Mouse (Mus musculus) lung, postnatal 0 days (tissue): ENCODE measurements at regions not wholly inside any gene's neighbourhood (a gene's known extent, or its start where the extent isn't known, plus 50 kb on each side); places are given as distances from the start of the nearest gene placed in this dataset.

Experiments
- ATAC-seq: fragments of 200-750 bp; cut with Nextera tagmentation; 2 replicates; pipeline ENCODE4 v1.8.0; 2017; ENCODE audit warnings: moderate library complexity
- DNase-seq: peaks from one replicate; pipeline ENCODE4 v3.0.0-alpha.2; 2016; ENCODE audit warnings: low spot score
- H3K27ac ChIP-seq: fragments of 300-500 bp; sonication (generic); 2 replicates; pipeline ENCODE4 v1.5.1; 2014; ENCODE audit warnings: antibody characterized with exemption, mild to moderate bottlenecking, low read length, mixed read lengths
- H3K27me3 ChIP-seq: fragments of 300-500 bp; sonication (generic); replicated peaks from 2 replicates; pipeline ENCODE4 v1.6.1; 2014; ENCODE audit warnings: low read length, mixed read lengths; ENCODE audit not compliant: insufficient read depth
- H3K36me3 ChIP-seq: fragments of 300-500 bp; sonication (generic); 2 replicates; pipeline ENCODE4 v1.6.1; 2014; ENCODE audit warnings: low read length, mixed read lengths; ENCODE audit not compliant: insufficient read depth
- H3K4me1 ChIP-seq: fragments of 300-500 bp; sonication (generic); 2 replicates; pipeline ENCODE4 v1.6.1; 2014; ENCODE audit warnings: antibody characterized with exemption, low read depth, low read length, mixed read lengths; ENCODE audit not compliant: insufficient read depth
- H3K4me2 ChIP-seq: fragments of 300-500 bp; sonication (generic); replicated peaks from 2 replicates; pipeline ENCODE4 v1.6.1; 2014; ENCODE audit warnings: low read depth, mild to moderate bottlenecking, low read length, moderate library complexity, mixed read lengths
- H3K4me3 ChIP-seq: fragments of 300-500 bp; sonication (generic); 2 replicates; pipeline ENCODE4 v1.5.1; 2014; ENCODE audit warnings: low read depth, low read length
- H3K9ac ChIP-seq: fragments of 300-500 bp; sonication (generic); replicated peaks from 2 replicates; pipeline ENCODE4 v1.6.1; 2014; ENCODE audit warnings: low read depth, mild to moderate bottlenecking
- H3K9me3 ChIP-seq: fragments of 300-500 bp; sonication (generic); 2 replicates; pipeline ENCODE4 v1.6.1; 2016; ENCODE audit warnings: low read length, mixed read lengths
- CTCF ChIP-seq: IDR thresholded peaks from 2 replicates; pipeline ENCODE4 v1.5.1; 2016; ENCODE audit warnings: antibody characterized with exemption, mild to moderate bottlenecking
- EP300 ChIP-seq: IDR thresholded peaks from 2 replicates; pipeline ENCODE4 v1.6.1; 2016; ENCODE audit warnings: antibody characterized with exemption, mild to moderate bottlenecking, control low read depth
- WGBS: fragments of 180-500 bp; shearing (Covaris S2); extraction: QIAGEN DNeasy Blood & Tissue Kit; methylation state at CpG from one replicate; pipeline ENCODE4 v1.1.7; 2014; 5-methylcytosine and 5-hydroxymethylcytosine counted together

GRCm38 (mm10) chr14:102699015-102699414, 283.4 kb downstream of the Kctd12 start:
- no peak overlapping the region for H3K27ac ChIP-seq
- ATAC-seq (no peak), DNase-seq (no peak)
- H3K27me3 ChIP-seq = no peaks in the 10 kb centered on the region
- H3K36me3 ChIP-seq = no peaks in the 10 kb centered on the region
- H3K4me1 ChIP-seq = no peaks in the 10 kb centered on the region
- H3K4me2 ChIP-seq = no peak overlapping the region
- H3K4me3 ChIP-seq = no peak overlapping the region
- TF ChIP-seq EP300 (no peak), CTCF (no peak)
- WGBS = 78% methylated on average over 3 of the region's 3 CpGs
- H3K9me3 ChIP-seq = no peaks in the 10 kb centered on the region
- H3K9ac ChIP-seq = no peak overlapping the region

- no peak for ATAC-seq
- WGBS = 44% methylated on average over 1 of the region's 1 CpGs
Observed at GRCm38 (mm10) chr14:102686791-102687190, 295.6 kb downstream of the Kctd12 start.

GRCm38 (mm10) chr14:102676582-102676981, 305.9 kb downstream of the Kctd12 start:
- ATAC-seq = no peak
- Histone ChIP-seq H3K4me3 (no peak overlapping the region), H3K4me2 (no peak overlapping the region), H3K4me1 (no peaks in the 10 kb centered on the region), H3K27me3 (no peaks in the 10 kb centered on the region), H3K9me3 (no peaks in the 10 kb centered on the region), H3K9ac (no peak overlapping the region), H3K27ac (no peak overlapping the region), H3K36me3 (no peaks in the 10 kb centered on the region)
- no peak for DNase-seq
- TF ChIP-seq CTCF (no peak), EP300 (no peak)
- 63% methylated on average over 5 of the region's 5 CpGs for WGBS

More at GRCm38 (mm10) chr14:102686791-102687190, 295.6 kb downstream of the Kctd12 start:
- no peak overlapping the region for H3K27ac ChIP-seq
- TF ChIP-seq CTCF = no peak
- TF ChIP-seq EP300 = no peak
- no peaks in the 10 kb centered on the region for H3K4me1 ChIP-seq
- DNase-seq = no peak
- no peak overlapping the region for H3K9ac ChIP-seq
- no peak overlapping the region for H3K4me3 ChIP-seq
- no peaks in the 10 kb centered on the region for H3K36me3 ChIP-seq
- H3K4me2 ChIP-seq = no peak overlapping the region
- no peaks in the 10 kb centered on the region for H3K27me3 ChIP-seq
- no peaks in the 10 kb centered on the region for H3K9me3 ChIP-seq

- no peak overlapping the region for H3K4me2 ChIP-seq
- TF ChIP-seq EP300 (no peak), CTCF (no peak)
- no peak overlapping the region for H3K9ac ChIP-seq
- H3K36me3 ChIP-seq = no peaks in the 10 kb centered on the region
- H3K27me3 ChIP-seq = no peaks in the 10 kb centered on the region
- H3K4me3 ChIP-seq = no peak overlapping the region
- no peak overlapping the region for H3K27ac ChIP-seq
- 78% methylated on average over 5 of the region's 5 CpGs for WGBS
- no peak for DNase-seq
- ATAC-seq = no peak
- H3K9me3 ChIP-seq = no peaks in the 10 kb centered on the region
- no peaks in the 10 kb centered on the region for H3K4me1 ChIP-seq
Observed at GRCm38 (mm10) chr14:102674635-102675034, 307.8 kb downstream of the Kctd12 start.

GRCm38 (mm10) chr14:102673724-102674123, 308.7 kb downstream of the Kctd12 start:
- Histone ChIP-seq H3K4me2 (no peak overlapping the region), H3K4me3 (no peak overlapping the region), H3K36me3 (no peaks in the 10 kb centered on the region), H3K27ac (no peak overlapping the region), H3K9ac (no peak overlapping the region), H3K27me3 (no peaks in the 10 kb centered on the region), H3K4me1 (no peaks in the 10 kb centered on the region), H3K9me3 (no peaks in the 10 kb centered on the region)
- 83% methylated on average over 5 of the region's 5 CpGs for WGBS
- TF ChIP-seq CTCF (no peak), EP300 (no peak)
- ATAC-seq (no peak), DNase-seq (no peak)

GRCm38 (mm10) chr14:102663240-102663639, 319.2 kb downstream of the Kctd12 start:
- Histone ChIP-seq H3K9me3 (no peaks in the 10 kb centered on the region), H3K9ac (no peak overlapping the region), H3K4me3 (no peak overlapping the region), H3K36me3 (no peaks in the 10 kb centered on the region), H3K4me1 (no peaks in the 10 kb centered on the region), H3K27me3 (no peaks in the 10 kb centered on the region), H3K4me2 (no peak overlapping the region), H3K27ac (no peak overlapping the region)
- ATAC-seq (no peak), DNase-seq (no peak)
- TF ChIP-seq CTCF (no peak), EP300 (no peak)
- WGBS = 58% methylated on average over 2 of the region's 2 CpGs

GRCm38 (mm10) chr14:102660351-102660750, 322.1 kb downstream of the Kctd12 start:
- Histone ChIP-seq H3K36me3 (no peaks in the 10 kb centered on the region), H3K4me3 (no peak overlapping the region), H3K4me2 (no peak overlapping the region), H3K4me1 (no peaks in the 10 kb centered on the region), H3K27me3 (no peaks in the 10 kb centered on the region), H3K9me3 (no peaks in the 10 kb centered on the region), H3K9ac (no peak overlapping the region), H3K27ac (no peak overlapping the region)
- 79% methylated on average over 11 of the region's 11 CpGs for WGBS
- no peak for ATAC-seq
- no peak for TF ChIP-seq CTCF
- TF ChIP-seq EP300 = no peak
- no peak for DNase-seq
